Mouse (Mus musculus): Measurements from ENCODE around the gene Umps. TPM values are rescaled to one million over a fixed set of nuclear protein-coding genes. Genes with fewer than 3 reads are reported as not detected.

Gene Umps
- polyA plus RNA-seq, 1 experiment: 14.2 TPM

- Histone ChIP-seq H3K4me1 (ENCODE audit: control insufficient read depth, insufficient read depth, low read length) (no peaks in the 10 kb centered on the region), H3K27ac (ENCODE audit: control insufficient read depth, insufficient read depth, low read depth, low read length, poor library complexity) (no peak overlapping the region), H3K4me3 (replicated peaks; ENCODE audit: control insufficient read depth, low read depth, low read length) (no peak overlapping the region)
- TF ChIP-seq CTCF (IDR thresholded peaks at IDR 0.05; ENCODE audit: control insufficient read depth, insufficient read depth, low read length) (no peak), POLR2A (IDR thresholded peaks at IDR 0.05; ENCODE audit: borderline replicate concordance, control insufficient read depth, low read depth, low read length) (no peak)
- WGBS: 80% methylated on average over 6 of the region's 6 CpGs
These were observed 31.2 kb upstream of the Umps start for GRCm38 (mm10) chr16:33998011-33998410.

GRCm38 (mm10) chr16:33996030-33996429, 29.2 kb upstream of the Umps start:
- TF ChIP-seq CTCF (IDR thresholded peaks at IDR 0.05; ENCODE audit: control insufficient read depth, insufficient read depth, low read length) (peak; percentile 93), POLR2A (IDR thresholded peaks at IDR 0.05; ENCODE audit: borderline replicate concordance, control insufficient read depth, low read depth, low read length) (no peak)
- 4% methylated on average over 5 of the region's 5 CpGs for WGBS
- Histone ChIP-seq H3K4me3 (replicated peaks; ENCODE audit: control insufficient read depth, low read depth, low read length) (no peak overlapping the region), H3K4me1 (ENCODE audit: control insufficient read depth, insufficient read depth, low read length) (no peaks in the 10 kb centered on the region), H3K27ac (ENCODE audit: control insufficient read depth, insufficient read depth, low read depth, low read length, poor library complexity) (no peak overlapping the region)

DNA sequence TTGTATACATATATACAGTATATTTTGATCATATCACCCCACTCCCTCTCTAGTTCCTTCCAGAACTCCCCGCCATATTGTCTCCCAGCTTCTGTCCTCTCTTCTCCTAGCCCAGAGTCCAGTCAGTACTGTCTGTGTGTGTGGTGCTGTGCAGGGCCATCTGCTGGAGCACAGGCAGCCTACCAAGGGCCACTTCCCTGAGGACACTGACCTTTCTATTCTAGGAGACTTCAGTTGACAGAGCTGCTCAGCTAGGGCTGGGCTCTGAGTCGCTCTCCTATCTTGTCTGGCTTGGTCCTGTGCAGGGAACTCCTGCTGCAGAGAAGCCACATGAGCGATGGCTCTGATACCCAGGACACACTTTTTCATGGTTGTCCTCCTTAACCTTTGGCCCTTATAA, 28.7 kb upstream of the Umps start:
- TF ChIP-seq POLR2A (IDR thresholded peaks at IDR 0.05; ENCODE audit: borderline replicate concordance, control insufficient read depth, low read depth, low read length): no peak
- TF ChIP-seq CTCF (IDR thresholded peaks at IDR 0.05; ENCODE audit: control insufficient read depth, insufficient read depth, low read length): no peak
- H3K4me1 ChIP-seq (ENCODE audit: control insufficient read depth, insufficient read depth, low read length): no peaks in the 10 kb centered on the region
- no peak overlapping the region for H3K27ac ChIP-seq (ENCODE audit: control insufficient read depth, insufficient read depth, low read depth, low read length, poor library complexity)
- H3K4me3 ChIP-seq (replicated peaks; ENCODE audit: control insufficient read depth, low read depth, low read length): no peak overlapping the region
- 78% methylated on average over 3 of the region's 3 CpGs for WGBS

DNA sequence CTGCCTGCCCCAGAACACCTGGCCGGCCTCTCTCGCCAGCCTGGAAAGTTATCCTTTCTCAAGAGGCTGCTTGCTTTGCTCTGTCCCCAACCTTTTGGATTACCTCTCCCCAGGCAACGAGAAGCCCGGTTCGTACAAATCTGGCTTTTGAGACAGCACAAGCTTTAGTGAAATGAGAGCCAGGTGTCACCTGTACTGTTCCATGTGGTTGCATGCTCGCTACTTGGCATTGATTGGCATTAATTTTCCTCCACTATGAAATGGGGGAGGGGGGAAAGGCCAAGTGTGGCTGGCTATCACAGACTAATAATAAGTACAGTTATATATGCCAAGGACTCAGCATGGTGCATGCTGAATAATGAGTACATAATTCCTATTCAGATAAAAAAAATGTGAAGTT, 27.5 kb upstream of the Umps start:
- H3K4me3 ChIP-seq (replicated peaks; ENCODE audit: control insufficient read depth, low read depth, low read length): no peak overlapping the region
- no peak overlapping the region for H3K27ac ChIP-seq (ENCODE audit: control insufficient read depth, insufficient read depth, low read depth, low read length, poor library complexity)
- TF ChIP-seq POLR2A (IDR thresholded peaks at IDR 0.05; ENCODE audit: borderline replicate concordance, control insufficient read depth, low read depth, low read length) (no peak), CTCF (IDR thresholded peaks at IDR 0.05; ENCODE audit: control insufficient read depth, insufficient read depth, low read length) (no peak)
- 80% methylated on average over 6 of the region's 6 CpGs for WGBS
- H3K4me1 ChIP-seq (ENCODE audit: control insufficient read depth, insufficient read depth, low read length): no peaks in the 10 kb centered on the region

DNA sequence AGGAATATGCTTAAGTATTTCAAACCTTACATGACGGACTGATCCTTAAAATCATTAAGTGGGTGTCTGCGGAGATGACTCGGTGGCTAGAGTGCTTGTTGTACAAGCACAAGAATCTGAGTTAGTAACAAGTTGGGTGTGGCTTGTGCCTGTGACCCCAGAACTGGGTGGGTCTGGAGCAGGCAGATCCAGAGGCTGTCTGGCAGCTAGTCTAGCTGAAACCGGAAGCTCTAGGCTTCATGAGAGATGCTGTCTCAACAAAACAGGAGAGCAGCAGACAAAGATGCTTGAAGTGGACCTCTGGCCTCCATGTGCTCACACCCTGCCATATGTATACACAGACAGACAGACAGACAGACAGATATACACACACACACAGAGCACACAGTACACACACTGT, 23.9 kb upstream of the Umps start:
- Histone ChIP-seq H3K4me3 (replicated peaks; ENCODE audit: control insufficient read depth, low read depth, low read length) (no peak overlapping the region), H3K27ac (ENCODE audit: control insufficient read depth, insufficient read depth, low read depth, low read length, poor library complexity) (no peak overlapping the region), H3K4me1 (ENCODE audit: control insufficient read depth, insufficient read depth, low read length) (no peaks in the 10 kb centered on the region)
- whole genome bisulfite sequencing: 80% methylated on average over 4 of the region's 4 CpGs
- TF ChIP-seq CTCF (IDR thresholded peaks at IDR 0.05; ENCODE audit: control insufficient read depth, insufficient read depth, low read length) (no peak), POLR2A (IDR thresholded peaks at IDR 0.05; ENCODE audit: borderline replicate concordance, control insufficient read depth, low read depth, low read length) (no peak)

DNA sequence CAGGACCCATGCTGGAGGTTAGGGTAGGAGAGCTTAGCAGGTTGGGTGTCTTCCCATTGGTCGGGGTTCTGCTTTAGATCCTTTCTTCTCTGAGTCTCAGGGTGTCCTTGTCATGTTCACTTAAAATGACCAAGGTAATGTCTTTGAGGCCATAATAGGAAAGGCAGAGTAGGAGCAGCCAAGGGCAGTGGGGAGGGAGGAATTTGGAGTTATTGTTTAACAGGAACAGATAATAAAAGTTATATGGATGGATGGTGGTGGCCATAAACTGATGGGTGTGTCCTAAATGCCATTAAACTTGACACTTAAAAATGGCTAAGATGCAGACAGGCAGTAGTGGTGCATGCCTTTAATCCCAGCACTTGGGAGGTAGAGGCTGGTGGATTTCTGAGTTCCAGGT, 22.3 kb upstream of the Umps start:
- no peak overlapping the region for H3K4me3 ChIP-seq (replicated peaks; ENCODE audit: control insufficient read depth, low read depth, low read length)
- H3K4me1 ChIP-seq (ENCODE audit: control insufficient read depth, insufficient read depth, low read length): no peaks in the 10 kb centered on the region
- WGBS: 73% methylated on average over 1 of the region's 1 CpGs
- no peak for TF ChIP-seq POLR2A (IDR thresholded peaks at IDR 0.05; ENCODE audit: borderline replicate concordance, control insufficient read depth, low read depth, low read length)
- TF ChIP-seq CTCF (IDR thresholded peaks at IDR 0.05; ENCODE audit: control insufficient read depth, insufficient read depth, low read length): no peak
- H3K27ac ChIP-seq (ENCODE audit: control insufficient read depth, insufficient read depth, low read depth, low read length, poor library complexity): no peak overlapping the region

DNA sequence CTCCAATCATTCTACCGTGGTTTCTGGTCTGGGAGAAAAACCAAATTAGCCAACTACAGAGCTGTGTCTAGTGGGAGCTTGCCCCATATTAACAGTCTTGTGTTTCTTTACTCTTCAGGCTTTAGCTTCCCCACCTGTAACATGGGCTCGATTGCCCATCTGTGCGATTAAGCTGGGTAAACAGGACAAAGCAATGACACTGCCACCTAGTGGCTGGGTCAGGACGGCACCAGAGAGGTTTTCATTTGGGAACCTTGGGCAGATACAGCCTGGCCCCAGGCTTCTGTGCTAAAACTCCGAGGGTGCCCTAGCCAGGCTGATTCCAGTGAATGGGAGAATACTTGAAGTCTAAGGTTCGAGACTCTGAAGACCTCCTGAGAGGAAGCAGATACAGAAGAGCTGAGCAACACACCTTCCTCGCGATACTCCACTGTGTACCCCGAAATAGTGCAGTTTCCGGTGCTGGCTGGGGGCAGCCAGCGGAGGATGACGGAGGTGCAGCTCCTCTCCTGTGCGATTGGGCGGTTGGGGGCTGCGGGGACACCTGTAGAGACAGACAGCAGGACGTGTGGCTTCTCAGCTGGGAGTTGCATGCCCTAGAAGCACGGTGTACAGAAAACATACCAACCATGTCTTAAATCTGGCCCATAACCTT, 21.6 kb upstream of the Umps start:
- Histone ChIP-seq H3K27ac (ENCODE audit: control insufficient read depth, insufficient read depth, low read depth, low read length, poor library complexity) (no peak overlapping the region), H3K4me1 (ENCODE audit: control insufficient read depth, insufficient read depth, low read length) (no peaks in the 10 kb centered on the region), H3K4me3 (replicated peaks; ENCODE audit: control insufficient read depth, low read depth, low read length) (no peak overlapping the region)
- peak; percentile 95 for TF ChIP-seq CTCF (IDR thresholded peaks at IDR 0.05; ENCODE audit: control insufficient read depth, insufficient read depth, low read length)
- TF ChIP-seq POLR2A (IDR thresholded peaks at IDR 0.05; ENCODE audit: borderline replicate concordance, control insufficient read depth, low read depth, low read length): no peak
- WGBS: 41% methylated on average over 17 of the region's 17 CpGs

- no peak overlapping the region for H3K4me3 ChIP-seq (replicated peaks; ENCODE audit: control insufficient read depth, low read depth, low read length)
- TF ChIP-seq CTCF (IDR thresholded peaks at IDR 0.05; ENCODE audit: control insufficient read depth, insufficient read depth, low read length): no peak
- no peak overlapping the region for H3K27ac ChIP-seq (ENCODE audit: control insufficient read depth, insufficient read depth, low read depth, low read length, poor library complexity)
- 87% methylated on average over 7 of the region's 7 CpGs for WGBS
- H3K4me1 ChIP-seq (ENCODE audit: control insufficient read depth, insufficient read depth, low read length): no peaks in the 10 kb centered on the region
These were observed 20.2 kb upstream of the Umps start for GRCm38 (mm10) chr16:33986993-33987392.

DNA sequence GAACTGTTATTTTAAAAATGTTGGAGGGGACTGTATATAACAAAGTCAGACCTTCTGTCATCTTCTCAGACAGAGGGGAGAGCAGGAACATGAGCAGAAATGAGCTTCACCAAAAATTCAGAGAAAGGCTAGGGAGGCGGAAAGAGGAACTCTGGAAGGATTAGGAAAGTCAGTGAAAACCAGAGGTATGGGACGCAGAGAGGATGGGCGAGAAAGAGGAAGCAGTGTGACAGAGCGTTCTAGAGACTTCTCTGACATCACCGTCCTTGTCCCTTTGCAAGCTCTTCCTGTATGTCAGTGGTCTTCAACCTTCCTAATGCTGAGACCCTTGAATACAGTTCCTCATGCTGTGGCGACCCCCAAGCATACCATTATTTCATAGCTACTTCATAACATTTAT, 18.5 kb upstream of the Umps start:
- no peak overlapping the region for H3K27ac ChIP-seq (ENCODE audit: control insufficient read depth, insufficient read depth, low read depth, low read length, poor library complexity)
- H3K4me1 ChIP-seq (ENCODE audit: control insufficient read depth, insufficient read depth, low read length): no peaks in the 10 kb centered on the region
- no peak overlapping the region for H3K4me3 ChIP-seq (replicated peaks; ENCODE audit: control insufficient read depth, low read depth, low read length)
- TF ChIP-seq POLR2A (IDR thresholded peaks at IDR 0.05; ENCODE audit: borderline replicate concordance, control insufficient read depth, low read depth, low read length) (no peak), CTCF (IDR thresholded peaks at IDR 0.05; ENCODE audit: control insufficient read depth, insufficient read depth, low read length) (no peak)
- WGBS: 10% methylated on average over 6 of the region's 6 CpGs
